Mouse (Mus musculus) B cell, adult 2 months (primary cell): ENCODE results near the gene Cdk13.

Source experiments
- DNase-seq, 2 experiments: peaks; one replicate each; pipeline ENCODE4 v3.0.0; 2022

Cdk13 gene

DNA sequence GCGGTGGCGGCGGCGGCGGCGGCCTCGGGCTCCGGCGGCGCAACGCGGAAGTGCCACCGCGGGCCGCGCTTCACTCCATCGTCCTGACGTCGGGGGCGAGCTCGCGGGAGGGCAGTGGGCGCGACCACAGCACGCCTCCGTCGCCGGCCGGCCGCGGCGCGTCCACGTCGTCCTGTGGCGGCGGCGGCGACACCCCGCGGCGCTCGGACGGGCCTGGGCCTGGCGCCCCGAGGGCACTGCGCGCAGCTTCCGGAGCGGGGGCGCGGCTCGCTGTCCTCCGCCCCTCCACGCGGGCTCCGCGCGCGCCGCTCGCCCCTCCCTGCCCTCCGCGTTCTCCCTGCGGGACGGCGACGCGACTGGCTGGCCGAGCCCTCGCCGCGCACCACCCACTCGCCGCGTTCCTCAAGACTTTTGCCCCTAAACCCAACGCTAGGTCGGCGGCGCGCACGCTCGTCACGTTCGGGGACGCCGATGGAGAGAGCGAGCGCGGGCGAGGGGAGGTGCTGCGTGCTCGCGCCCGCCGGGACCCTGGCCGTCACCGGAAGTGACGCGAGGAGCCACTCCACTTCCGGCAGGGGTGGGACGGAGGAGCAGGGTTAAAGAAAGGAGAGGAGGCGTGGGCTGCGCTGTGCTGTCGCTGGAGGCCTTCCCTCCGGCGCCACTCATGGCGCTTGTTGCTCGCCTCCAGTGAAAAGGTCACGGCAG is at the start of gene Cdk13:
TSS of gene Cdk13 (minus strand) at position 189 of the 705 bp plus-strand sequence.
- DNase-seq = peak; percentile 99 to 100

GRCm38 (mm10) chr13:17843336-17843735 is 38.4 kb upstream of the Cdk13 start:
- no peak for DNase-seq

DNA sequence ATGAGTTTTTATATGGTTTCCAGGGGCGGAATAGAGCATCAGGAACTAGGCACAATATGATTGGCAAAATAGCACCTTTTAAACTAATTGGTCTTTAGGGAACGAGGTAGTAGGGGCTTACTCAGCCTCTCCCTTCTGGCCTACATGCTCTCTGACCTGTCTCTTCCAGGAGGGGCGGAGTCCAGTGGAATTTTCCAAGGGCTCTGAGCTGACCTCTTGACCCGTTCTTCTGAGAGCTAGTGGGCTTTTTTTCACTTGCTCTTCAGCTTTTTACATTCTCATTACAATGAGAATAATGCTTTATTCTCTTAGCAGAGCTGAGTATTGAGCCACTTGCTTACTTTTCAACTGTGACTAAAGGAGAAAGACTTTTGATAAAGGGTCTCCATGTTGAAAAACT is 37.9 kb upstream of the Cdk13 start:
- DNase-seq = no peak

DNA sequence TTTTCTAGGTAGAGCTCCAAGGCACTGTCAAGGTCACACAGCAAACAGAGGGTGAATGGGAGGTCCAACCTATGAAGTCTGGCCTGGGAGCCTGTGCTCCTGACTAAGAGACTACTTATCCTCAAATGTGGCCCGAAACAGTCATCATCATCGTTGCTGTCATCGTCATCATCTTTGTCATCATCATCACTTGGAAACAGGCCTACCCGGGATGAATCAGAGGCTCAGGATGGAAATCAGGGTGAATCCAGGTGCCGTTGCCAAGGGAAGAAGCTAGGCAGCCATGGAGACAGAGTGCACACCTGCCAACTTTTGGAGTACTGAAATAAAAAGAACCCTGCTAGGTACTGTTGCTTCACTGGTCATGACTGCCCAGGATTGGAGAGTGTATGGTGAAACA is 34.2 kb upstream of the Cdk13 start:
- no peak for DNase-seq

GRCm38 (mm10) chr13:17838484-17838851 is 33.6 kb upstream of the Cdk13 start:
- peak; percentile 75 to 76 for DNase-seq

GRCm38 (mm10) chr13:17837610-17838483 is 33.0 kb upstream of the Cdk13 start:
- DNase-seq = peak; percentile 41 to 54

GRCm38 (mm10) chr13:17836808-17837207 is 31.9 kb upstream of the Cdk13 start:
- DNase-seq = peak in 1 of 2 experiments; percentile 4

GRCm38 (mm10) chr13:17832940-17833339 is 28.0 kb upstream of the Cdk13 start:
- DNase-seq = no peak

DNA sequence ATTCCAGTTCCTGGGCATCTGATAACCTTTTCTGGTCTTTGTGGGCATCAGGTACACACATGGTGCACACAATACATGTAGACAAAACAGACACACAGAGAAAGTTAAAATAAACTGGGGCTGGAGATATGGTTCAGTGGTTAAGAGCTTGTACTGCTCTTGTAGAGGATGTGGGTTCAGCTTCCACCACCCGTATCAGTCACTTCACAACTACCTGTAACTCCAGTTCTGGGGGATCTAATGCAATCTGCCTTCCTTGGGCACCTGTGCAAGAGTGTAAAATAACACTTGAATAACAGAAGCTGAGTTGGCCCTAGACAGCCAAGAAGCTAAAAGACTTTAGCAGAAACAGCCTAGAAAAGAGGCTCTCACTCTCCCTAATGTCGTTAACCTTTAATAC is 12.3 kb upstream of the Cdk13 start:
- peak; percentile 64 to 70 for DNase-seq

- no peak for DNase-seq
Measured at GRCm38 (mm10) chr13:17805614-17805975, 698 bp upstream of the Cdk13 start.

DNA sequence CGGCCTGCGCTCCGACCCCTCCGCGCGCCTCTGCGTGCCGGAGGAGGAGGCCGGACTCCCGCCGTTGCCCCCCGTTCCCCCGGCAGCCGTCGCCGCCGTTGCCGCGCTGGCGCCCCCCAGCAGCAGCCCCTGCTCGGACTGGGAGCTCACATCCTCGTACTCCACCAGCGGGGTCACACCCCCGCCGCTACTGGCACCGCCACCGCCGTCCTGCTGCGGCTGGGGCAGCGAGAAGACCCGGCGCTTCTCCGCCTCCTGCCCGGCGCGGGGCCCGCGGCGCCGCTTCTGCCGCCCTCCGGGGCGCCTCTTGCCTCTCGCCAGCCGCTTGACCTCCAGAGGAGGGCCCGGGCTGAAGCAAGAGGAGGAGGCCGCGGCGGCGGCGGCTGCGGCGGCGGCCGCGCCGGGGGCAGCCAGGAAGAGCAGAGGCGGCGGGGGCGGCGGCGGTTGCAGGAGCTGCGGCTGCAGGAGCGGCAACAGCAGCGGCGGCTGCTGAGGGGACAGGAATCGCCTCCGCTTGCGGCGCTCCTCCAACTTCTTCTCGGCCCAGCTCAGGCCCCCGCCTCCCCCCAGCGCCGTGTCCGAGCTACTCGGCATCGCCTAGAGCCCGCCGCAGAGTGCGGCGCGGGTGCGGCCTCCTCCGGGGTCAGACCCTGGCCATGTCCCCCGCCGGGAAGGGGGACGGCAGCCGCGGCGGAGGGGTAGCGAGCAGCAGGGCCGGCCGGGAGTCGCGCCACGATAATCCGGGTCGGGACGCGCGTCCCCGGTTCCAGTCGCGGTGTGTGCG is 647 bp downstream of the Cdk13 start:
- peak; percentile 62 to 71 for DNase-seq

- peak; percentile 81 to 82 for DNase-seq
Measured at GRCm38 (mm10) chr13:17803331-17804057, 1.4 kb downstream of the Cdk13 start.

GRCm38 (mm10) chr13:17802880-17803279 is 2.0 kb downstream of the Cdk13 start:
- no peak for DNase-seq

DNA sequence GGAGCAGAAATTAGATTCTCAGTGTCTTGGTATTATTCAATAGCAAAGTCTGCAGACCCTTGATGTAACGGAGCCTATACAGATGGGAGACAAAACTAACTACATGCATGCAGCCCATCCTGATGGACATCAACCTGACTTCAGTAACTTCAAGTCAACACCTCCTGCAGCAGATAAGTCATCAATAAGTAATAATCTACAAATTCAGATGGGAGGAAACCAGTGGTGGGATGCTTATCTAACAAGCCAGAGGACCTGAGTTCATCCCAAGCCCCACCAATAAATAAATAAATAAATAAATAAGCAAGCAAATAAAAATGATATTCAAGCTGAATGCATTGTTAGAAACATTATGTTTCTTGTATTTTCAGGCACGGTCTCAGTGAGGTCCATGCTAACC is 5.2 kb downstream of the Cdk13 start:
- no peak for DNase-seq

- no peak for DNase-seq
Measured at GRCm38 (mm10) chr13:17795757-17796456, 9.0 kb downstream of the Cdk13 start.

GRCm38 (mm10) chr13:17783643-17784042 is 21.3 kb downstream of the Cdk13 start:
- DNase-seq = no peak

DNA sequence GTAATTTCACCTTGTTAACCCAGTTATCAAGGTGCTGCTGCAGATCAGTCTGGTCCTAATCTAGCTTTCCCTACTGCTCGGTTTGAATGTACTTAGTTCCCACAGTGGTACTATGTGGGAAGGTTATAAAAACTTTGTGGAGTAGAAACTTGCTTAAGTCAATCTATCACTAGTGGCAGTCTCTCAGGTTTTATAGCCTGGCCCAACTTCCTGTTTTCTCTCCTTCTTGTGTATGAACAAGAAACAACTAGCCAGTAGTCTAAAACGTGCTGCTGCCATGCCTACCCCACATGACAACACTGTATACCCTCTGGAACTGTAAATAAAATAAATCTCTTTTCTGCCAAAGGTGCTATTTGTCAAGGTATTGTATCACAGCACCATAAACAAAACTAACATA is 25.0 kb downstream of the Cdk13 start:
- peak; percentile 34 to 36 for DNase-seq

DNA sequence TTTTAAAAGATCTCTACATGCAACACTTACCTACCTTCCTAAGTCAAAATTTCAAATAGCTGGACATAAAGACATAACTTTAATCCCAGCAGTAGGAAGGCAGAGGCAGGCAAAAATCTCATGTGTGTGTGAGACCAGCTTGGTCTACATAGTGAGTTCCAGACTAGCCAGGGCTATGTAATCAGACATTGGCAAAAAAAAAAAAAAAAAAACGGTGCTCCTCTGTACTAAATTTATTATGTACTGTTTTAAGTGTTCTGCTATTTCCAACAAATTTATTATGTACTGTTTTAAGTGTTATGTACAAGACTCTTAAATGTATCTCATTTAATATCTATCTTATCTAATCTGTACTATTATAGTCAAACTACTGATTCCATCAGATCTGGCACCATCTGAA is 28.6 kb downstream of the Cdk13 start:
- DNase-seq = no peak

GRCm38 (mm10) chr13:17775364-17775763 is 29.5 kb downstream of the Cdk13 start:
- DNase-seq = no peak

- DNase-seq = no peak
Measured at GRCm38 (mm10) chr13:17773112-17773511, 31.8 kb downstream of the Cdk13 start.

GRCm38 (mm10) chr13:17772574-17772973 is 32.3 kb downstream of the Cdk13 start:
- no peak for DNase-seq

DNA sequence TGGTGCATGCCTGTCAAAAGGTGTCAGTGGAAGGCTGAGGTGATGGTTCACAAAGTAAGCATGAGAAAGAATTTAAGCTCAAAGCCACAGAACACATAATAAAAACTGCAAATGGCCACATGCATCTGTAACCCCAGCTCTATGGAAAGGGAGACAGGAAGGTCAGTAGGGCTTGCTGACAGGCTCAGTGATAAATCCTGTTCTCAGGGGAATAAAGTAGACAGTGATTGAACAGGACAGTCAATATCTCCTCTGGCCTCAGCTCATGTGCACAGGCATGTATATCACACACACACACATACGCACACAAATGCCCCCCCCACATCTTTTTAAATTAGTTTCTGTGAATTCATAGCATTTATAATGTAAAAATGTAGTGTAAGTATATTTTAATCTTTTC is 42.5 kb downstream of the Cdk13 start:
- no peak for DNase-seq
